In the genomic region with DNA sequence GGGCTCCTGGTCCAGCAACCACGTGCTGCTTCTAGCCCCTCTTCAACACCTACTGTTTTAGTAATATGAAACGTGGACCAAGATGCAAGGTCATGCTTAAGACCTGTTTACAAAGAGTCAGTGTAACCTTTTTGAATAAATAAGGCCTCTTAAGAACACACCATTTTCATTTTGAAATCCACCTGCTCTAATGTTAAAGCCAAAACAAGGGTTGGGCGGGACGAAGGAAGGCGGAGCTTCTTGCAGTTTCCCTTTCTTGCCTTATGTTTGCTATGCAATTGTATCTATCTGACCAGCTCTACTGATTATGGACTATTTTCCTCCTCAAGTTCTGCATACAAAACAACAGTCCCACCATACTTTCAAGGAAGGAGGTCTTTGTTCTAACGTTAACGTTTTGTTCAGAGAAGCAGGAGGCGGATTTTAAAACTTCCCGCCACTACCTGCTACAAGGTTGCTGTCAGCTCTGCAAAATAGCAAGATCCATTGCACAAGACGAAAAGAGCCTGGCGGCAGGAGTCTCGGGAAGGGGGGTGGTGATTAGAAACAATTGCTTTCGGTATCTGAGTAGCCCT, we compare ENCODE assay signal across 8 mouse cellular contexts. TPM values are rescaled to one million over a fixed set of nuclear protein-coding genes. Genes with fewer than 3 reads are reported as not detected.
DNase-seq lines count a peak whose midpoint lies in the region; ATAC-seq and TF ChIP-seq lines count a peak whose summit lies in the region.

No protein-coding gene starts in this region.

- no peaks in the 10 kb centered on the region for H3K27me3 ChIP-seq in forebrain, postnatal 0 days (ENCODE audit: insufficient read depth, low read length)
- no peaks in the 10 kb centered on the region for H3K27me3 ChIP-seq in lung, embryonic 15.5 days

- no peak for ATAC-seq in forebrain, postnatal 0 days
- ATAC-seq in lung, embryonic 15.5 days (ENCODE audit: borderline replicate concordance, extremely low read depth, low FRiP score, low TSS enrichment) = no peak

- no peaks in the 10 kb centered on the region for H3K4me1 ChIP-seq in forebrain, postnatal 0 days (ENCODE audit: insufficient read depth)
- no peaks in the 10 kb centered on the region for H3K4me1 ChIP-seq in lung, embryonic 15.5 days

- no peaks in the 10 kb centered on the region for H3K36me3 ChIP-seq in forebrain, postnatal 0 days (ENCODE audit: insufficient read depth)
- H3K36me3 ChIP-seq in lung, embryonic 15.5 days = no peaks in the 10 kb centered on the region

- no peak for TF ChIP-seq CTCF in forebrain, postnatal 0 days (IDR thresholded peaks at IDR 0.05; ENCODE audit: low read depth)

- peak overlapping the region; percentile 51 for H3K4me2 ChIP-seq in forebrain, postnatal 0 days (ENCODE audit: low read depth)
- peak overlapping the region; percentile 55 for H3K4me2 ChIP-seq in lung, embryonic 15.5 days

- no peak overlapping the region; the same call in 1 of the 2 replicates for H3K9ac ChIP-seq in forebrain, postnatal 0 days
- H3K9ac ChIP-seq in lung, embryonic 15.5 days = 0 out of 2 replicates have a peak overlapping the region, but pooled peaks have one; percentile 40

- peak overlapping the region; percentile 48 for H3K4me3 ChIP-seq in forebrain, postnatal 0 days (ENCODE audit: low read depth, low read length)
- peak overlapping the region; percentile 51 for H3K4me3 ChIP-seq in lung, embryonic 15.5 days

- intact Hi-C loops in heart, postnatal 25 days (cut with DNase I) = loop anchor here (5.0 kb wide), 3 partner anchors 86 to 226 kb away; a partner anchor contains a TSS

- DNase-seq in heart, adult 11 months = peak; percentile 78
- DNase-seq in heart, postnatal 25 days (ENCODE audit: low spot score) = no peak
- DNase-seq in adrenal gland, postnatal 25 days = peak; percentile 4
- DNase-seq in forebrain, postnatal 0 days = peak; percentile 31
- peak; percentile 12 for DNase-seq in kidney, adult 18-20 months
- peak; percentile 31 for DNase-seq in retina, postnatal 1 day
- no peak for DNase-seq in cerebellum, adult 11 months

- no peak overlapping the region for H3K27ac ChIP-seq in forebrain, postnatal 0 days (ENCODE audit: low read depth, low read length)
- H3K27ac ChIP-seq in lung, embryonic 15.5 days = no peak overlapping the region

- WGBS in forebrain, postnatal 0 days = 27% methylated on average over 13 of the region's 13 CpGs
- 28% methylated on average over 13 of the region's 13 CpGs for WGBS in lung, embryonic 15.5 days

- H3K9me3 ChIP-seq in forebrain, postnatal 0 days (ENCODE audit: low read length) = no peaks in the 10 kb centered on the region
- no peaks in the 10 kb centered on the region for H3K9me3 ChIP-seq in lung, embryonic 15.5 days

RNA-seq across cellular contexts. Expression of a gene that starts 1.5 kb away (rescaled TPM):
- total RNA-seq in heart, postnatal 25 days (2021) = 1 to 10 TPM; 8.2 to 9.3 TPM
- total RNA-seq in adrenal gland, postnatal 25 days (2021) = 13.4 and 21.6 TPM in 2 replicates
- total RNA-seq in forebrain, postnatal 0 days (2014; rRNA removed) = 0.46 and 1.2 TPM in 2 replicates
- 11.1 and 12.3 TPM in 2 replicates for polyA plus RNA-seq in forebrain, postnatal 0 days (2015; fragmentation: Nextera tagmentation; extraction: Ambion mirVana)
- polyA plus RNA-seq in lung, embryonic 15.5 days (2015; fragmentation: Nextera tagmentation; extraction: Ambion mirVana) = 27.6 and 30.7 TPM in 2 replicates

Comparison
In these comparisons a context has a peak if more than half of its experiments do, and no peak if none do; other contexts are left out.
1. DNase-seq: peak in heart, adult 11 months (single experiment), adrenal gland, postnatal 25 days (single experiment), forebrain, postnatal 0 days (single experiment), kidney, adult 18-20 months (single experiment) and retina, postnatal 1 day (single experiment); none in heart, postnatal 25 days (single experiment) and cerebellum, adult 11 months (single experiment).